Mouse (Mus musculus): ENCODE measurements around the gene Tango2. TPM values are rescaled to one million over a fixed set of nuclear protein-coding genes. Genes with fewer than 3 reads are reported as not detected.
A peak's percentile ranks its signal among the peaks of the same experiment; 100 is the strongest.

Gene Tango2
- polyA plus RNA-seq, 1 experiment from 2014 or later = 16.9 TPM

DNA sequence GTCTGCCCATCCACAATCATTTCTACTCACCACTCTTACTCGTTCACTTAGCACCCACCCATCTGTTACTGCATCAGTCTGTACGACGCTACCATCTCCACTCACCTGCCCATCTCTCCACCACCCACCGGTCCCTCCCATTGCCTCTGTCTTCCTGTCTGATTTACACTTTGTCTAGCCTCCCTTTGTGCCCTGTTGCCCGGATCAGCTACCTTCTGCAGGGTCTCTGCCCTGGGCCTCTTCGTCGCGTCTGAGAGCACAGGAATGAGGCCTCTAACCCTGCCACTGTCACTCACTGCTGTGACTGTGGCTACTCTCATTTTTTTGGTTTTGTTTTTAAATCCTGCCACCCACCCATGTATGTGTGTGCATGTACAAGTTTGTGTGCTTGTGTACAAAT lies 36.8 kb upstream of the Tango2 start:
- WGBS = 85% methylated on average over 8 of the region's 8 CpGs
- Histone ChIP-seq H3K27me3 (ENCODE audit: control insufficient read depth, insufficient read depth, low read length) (no peaks in the 10 kb centered on the region), H3K9ac (ENCODE audit: low read length) (no peak overlapping the region), H3K9me3 (ENCODE audit: control insufficient read depth, low read length) (no peaks in the 10 kb centered on the region), H3K4me3 (ENCODE audit: low read depth, low read length) (no peak overlapping the region), H3K36me3 (ENCODE audit: control insufficient read depth, insufficient read depth, low read length) (no peaks in the 10 kb centered on the region), H3K4me1 (replicated peaks; ENCODE audit: control insufficient read depth, insufficient read depth) (no peaks in the 10 kb centered on the region), H3K27ac (replicated peaks) (no peak overlapping the region), H3K4me2 (replicated peaks; ENCODE audit: low read depth) (no peak overlapping the region)
- no peak for TF ChIP-seq EP300 (optimal IDR thresholded peaks at IDR 0.05)
- TF ChIP-seq CTCF (IDR thresholded peaks at IDR 0.05; ENCODE audit: low read depth) = no peak
- DNase-seq (ENCODE audit: low spot score) (no peak), ATAC-seq (ENCODE audit: low FRiP score, low TSS enrichment) (no peak)

DNA sequence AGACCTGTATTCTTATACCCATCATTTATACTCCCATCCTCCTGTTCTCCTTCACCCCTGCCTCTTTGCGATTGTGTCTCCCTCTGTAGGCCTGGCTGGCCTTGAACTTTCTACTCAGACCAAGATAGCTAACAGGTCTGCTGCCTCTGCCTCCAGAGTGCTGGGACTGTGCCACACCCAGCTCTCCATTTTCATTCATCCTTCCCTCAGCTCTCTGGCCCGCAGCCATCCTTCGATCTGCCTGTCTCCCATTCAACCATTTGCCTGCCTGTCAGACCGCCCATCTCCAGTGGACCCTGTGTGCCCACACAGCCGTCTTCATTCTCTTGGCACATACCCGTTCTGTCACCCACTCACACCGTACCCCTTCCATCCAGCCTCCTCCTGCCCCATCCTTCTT lies 36.3 kb upstream of the Tango2 start:
- no peaks in the 10 kb centered on the region for H3K27me3 ChIP-seq (ENCODE audit: control insufficient read depth, insufficient read depth, low read length)
- H3K4me1 ChIP-seq (replicated peaks; ENCODE audit: control insufficient read depth, insufficient read depth) = no peaks in the 10 kb centered on the region
- 64% methylated on average over 7 of the region's 7 CpGs for WGBS
- H3K9ac ChIP-seq (ENCODE audit: low read length) = no peak overlapping the region
- no peaks in the 10 kb centered on the region for H3K36me3 ChIP-seq (ENCODE audit: control insufficient read depth, insufficient read depth, low read length)
- no peak overlapping the region for H3K4me2 ChIP-seq (replicated peaks; ENCODE audit: low read depth)
- H3K27ac ChIP-seq (replicated peaks) = no peak overlapping the region
- H3K4me3 ChIP-seq (ENCODE audit: low read depth, low read length) = no peak overlapping the region
- no peak for ATAC-seq (ENCODE audit: low FRiP score, low TSS enrichment)
- H3K9me3 ChIP-seq (ENCODE audit: control insufficient read depth, low read length) = no peaks in the 10 kb centered on the region
- no peak for DNase-seq (ENCODE audit: low spot score)
- TF ChIP-seq CTCF (IDR thresholded peaks at IDR 0.05; ENCODE audit: low read depth) = no peak

DNA sequence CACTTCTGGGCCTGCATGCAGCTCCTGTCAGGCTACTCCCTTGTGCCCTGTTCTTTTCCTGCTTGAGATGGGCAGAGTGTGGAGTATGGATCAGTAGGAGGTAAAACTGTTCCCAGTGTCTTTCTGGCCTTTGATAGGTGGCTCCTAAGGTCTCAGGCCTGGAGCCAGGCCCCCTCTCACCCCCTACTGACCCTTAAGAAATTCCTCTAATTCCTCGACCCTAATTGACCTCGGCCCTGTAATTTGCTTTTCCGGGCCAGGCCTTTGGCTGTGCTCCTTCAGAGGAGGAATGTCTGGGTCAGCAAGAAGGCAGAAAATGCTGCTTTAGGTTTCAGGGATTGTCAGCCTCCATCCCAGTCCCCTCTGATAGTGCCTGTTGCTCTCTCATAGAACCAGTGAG lies 35.9 kb upstream of the Tango2 start:
- no peak overlapping the region for H3K4me2 ChIP-seq (replicated peaks; ENCODE audit: low read depth)
- no peaks in the 10 kb centered on the region for H3K9me3 ChIP-seq (ENCODE audit: control insufficient read depth, low read length)
- DNase-seq (ENCODE audit: low spot score) (no peak), ATAC-seq (ENCODE audit: low FRiP score, low TSS enrichment) (no peak)
- H3K27me3 ChIP-seq (ENCODE audit: control insufficient read depth, insufficient read depth, low read length) = no peaks in the 10 kb centered on the region
- WGBS = 49% methylated on average over 3 of the region's 3 CpGs
- no peaks in the 10 kb centered on the region for H3K4me1 ChIP-seq (replicated peaks; ENCODE audit: control insufficient read depth, insufficient read depth)
- H3K9ac ChIP-seq (ENCODE audit: low read length) = no peak overlapping the region
- H3K4me3 ChIP-seq (ENCODE audit: low read depth, low read length) = no peak overlapping the region
- 0 out of 2 replicates have a peak overlapping the region, but pooled peaks have one; percentile 13 for H3K27ac ChIP-seq (replicated peaks)
- no peak for TF ChIP-seq EP300 (optimal IDR thresholded peaks at IDR 0.05)
- TF ChIP-seq CTCF (IDR thresholded peaks at IDR 0.05; ENCODE audit: low read depth) = no peak
- H3K36me3 ChIP-seq (ENCODE audit: control insufficient read depth, insufficient read depth, low read length) = no peaks in the 10 kb centered on the region

DNA sequence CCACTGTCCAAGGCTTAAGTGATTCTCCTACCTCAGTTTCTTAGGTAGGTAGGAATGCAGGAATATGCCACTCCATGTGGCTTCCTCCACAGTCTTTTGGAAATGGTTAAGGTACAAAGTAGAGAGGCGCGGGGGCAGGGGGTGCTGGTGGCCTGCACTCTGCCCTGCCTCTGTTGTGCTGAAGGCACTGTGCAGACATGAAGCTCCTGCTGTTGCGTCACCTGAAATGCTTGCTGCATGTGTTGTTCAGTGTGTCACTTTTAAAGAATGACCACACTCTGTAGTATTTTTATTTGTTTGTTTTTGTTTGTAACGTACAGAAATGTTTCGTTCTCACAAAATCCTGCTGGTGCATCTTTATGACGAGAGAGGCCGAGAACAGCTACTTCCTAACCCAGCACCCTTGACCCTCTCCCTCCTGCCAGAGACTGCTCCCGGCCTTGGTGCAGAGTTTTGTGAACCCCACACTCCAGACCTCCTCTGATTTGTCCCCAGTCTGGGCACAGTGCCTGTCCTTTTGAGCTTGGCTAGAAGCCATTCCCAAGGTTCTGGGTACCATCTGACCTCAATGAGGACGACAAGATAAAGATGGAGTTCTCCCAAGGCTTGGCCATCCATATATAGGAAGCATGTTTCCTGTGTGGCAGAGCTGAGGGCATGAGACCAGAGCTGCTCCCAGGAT lies 35.3 kb upstream of the Tango2 start:
- Histone ChIP-seq H3K4me1 (replicated peaks; ENCODE audit: control insufficient read depth, insufficient read depth) (no peaks in the 10 kb centered on the region), H3K36me3 (ENCODE audit: control insufficient read depth, insufficient read depth, low read length) (no peaks in the 10 kb centered on the region), H3K4me2 (replicated peaks; ENCODE audit: low read depth) (no peak overlapping the region), H3K27ac (replicated peaks) (0 out of 2 replicates have a peak overlapping the region, but pooled peaks have one; percentile 13), H3K4me3 (ENCODE audit: low read depth, low read length) (no peak overlapping the region), H3K9ac (ENCODE audit: low read length) (no peak overlapping the region), H3K9me3 (ENCODE audit: control insufficient read depth, low read length) (no peaks in the 10 kb centered on the region), H3K27me3 (ENCODE audit: control insufficient read depth, insufficient read depth, low read length) (no peaks in the 10 kb centered on the region)
- WGBS = 73% methylated on average over 9 of the region's 9 CpGs
- ATAC-seq (ENCODE audit: low FRiP score, low TSS enrichment) = no peak
- TF ChIP-seq EP300 (optimal IDR thresholded peaks at IDR 0.05) (no peak), CTCF (IDR thresholded peaks at IDR 0.05; ENCODE audit: low read depth) (no peak)
- peak; percentile 11 for DNase-seq (ENCODE audit: low spot score)

DNA sequence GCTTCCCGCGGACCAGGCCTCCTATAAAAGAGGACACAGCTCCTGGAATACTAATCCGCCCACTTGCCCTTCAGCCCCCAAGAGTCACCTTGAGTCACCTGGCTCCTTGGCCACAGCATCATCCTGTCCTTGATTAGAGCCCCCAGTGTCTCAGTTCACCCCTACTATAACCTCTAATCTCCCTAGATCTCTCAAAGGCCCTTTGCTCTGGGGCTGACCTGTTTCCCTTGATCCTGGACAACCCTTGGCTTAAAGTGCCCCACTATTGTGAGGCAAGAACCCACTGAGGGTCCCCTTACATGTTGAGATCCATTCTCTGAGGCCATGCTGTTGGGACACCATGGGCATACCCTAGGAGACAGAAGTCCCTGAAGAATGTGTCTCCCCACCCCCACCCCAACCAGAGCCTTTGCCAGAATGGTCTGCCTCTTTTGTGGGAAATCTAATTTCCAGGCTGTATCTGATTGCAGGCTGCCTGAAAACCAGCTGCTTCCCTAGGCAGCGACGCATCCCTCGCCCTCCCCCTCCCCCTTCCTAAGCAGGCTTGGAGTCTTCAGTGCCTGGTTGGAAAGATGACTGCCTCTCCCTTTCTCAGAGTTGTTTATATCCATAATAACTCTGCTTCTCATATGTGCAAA lies 33.8 kb upstream of the Tango2 start:
- H3K27ac ChIP-seq (replicated peaks) = no peak overlapping the region
- TF ChIP-seq CTCF (IDR thresholded peaks at IDR 0.05; ENCODE audit: low read depth) (no peak), EP300 (optimal IDR thresholded peaks at IDR 0.05) (no peak)
- WGBS = 70% methylated on average over 6 of the region's 6 CpGs
- H3K36me3 ChIP-seq (ENCODE audit: control insufficient read depth, insufficient read depth, low read length) = no peaks in the 10 kb centered on the region
- H3K9me3 ChIP-seq (ENCODE audit: control insufficient read depth, low read length) = no peaks in the 10 kb centered on the region
- no peak for ATAC-seq (ENCODE audit: low FRiP score, low TSS enrichment)
- peak; percentile 28 for DNase-seq (ENCODE audit: low spot score)
- no peak overlapping the region for H3K4me3 ChIP-seq (ENCODE audit: low read depth, low read length)
- no peaks in the 10 kb centered on the region for H3K27me3 ChIP-seq (ENCODE audit: control insufficient read depth, insufficient read depth, low read length)
- no peak overlapping the region for H3K9ac ChIP-seq (ENCODE audit: low read length)
- no peak overlapping the region for H3K4me2 ChIP-seq (replicated peaks; ENCODE audit: low read depth)
- no peaks in the 10 kb centered on the region for H3K4me1 ChIP-seq (replicated peaks; ENCODE audit: control insufficient read depth, insufficient read depth)

DNA sequence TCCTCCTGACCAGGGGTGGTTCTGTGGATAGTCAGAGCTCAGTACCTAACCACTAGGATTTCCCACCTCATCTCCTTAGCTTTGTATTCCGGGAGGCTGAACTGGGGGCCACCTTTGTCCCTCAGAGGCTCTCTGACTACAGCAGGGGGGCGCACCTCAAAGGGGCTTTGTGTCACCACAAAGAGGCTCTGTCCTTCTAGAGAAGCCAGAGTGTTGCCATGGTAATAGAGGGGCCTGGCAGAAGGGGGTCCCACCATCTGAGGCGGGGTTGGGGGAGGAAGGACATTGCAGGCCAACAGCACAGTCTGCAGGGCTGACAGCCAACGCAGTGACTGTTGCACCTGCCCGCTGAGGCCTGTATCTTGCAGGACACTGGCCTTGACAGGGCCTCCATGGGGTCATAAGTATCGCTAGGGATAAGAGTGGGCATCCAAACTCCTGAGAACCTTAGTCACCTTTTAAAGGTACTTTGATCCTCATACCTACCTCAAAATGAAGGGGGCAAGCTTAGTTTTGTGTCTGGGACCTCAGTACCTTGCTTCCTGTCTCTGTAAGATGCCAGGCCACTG lies 32.7 kb upstream of the Tango2 start:
- no peak overlapping the region for H3K9ac ChIP-seq (ENCODE audit: low read length)
- H3K4me2 ChIP-seq (replicated peaks; ENCODE audit: low read depth) = no peak overlapping the region
- H3K27me3 ChIP-seq (ENCODE audit: control insufficient read depth, insufficient read depth, low read length) = no peaks in the 10 kb centered on the region
- no peak overlapping the region for H3K27ac ChIP-seq (replicated peaks)
- no peak for ATAC-seq (ENCODE audit: low FRiP score, low TSS enrichment)
- no peaks in the 10 kb centered on the region for H3K36me3 ChIP-seq (ENCODE audit: control insufficient read depth, insufficient read depth, low read length)
- H3K4me1 ChIP-seq (replicated peaks; ENCODE audit: control insufficient read depth, insufficient read depth) = no peaks in the 10 kb centered on the region
- 59% methylated on average over 6 of the region's 6 CpGs for WGBS
- TF ChIP-seq CTCF (IDR thresholded peaks at IDR 0.05; ENCODE audit: low read depth) (no peak), EP300 (optimal IDR thresholded peaks at IDR 0.05) (no peak)
- no peak overlapping the region for H3K4me3 ChIP-seq (ENCODE audit: low read depth, low read length)
- no peaks in the 10 kb centered on the region for H3K9me3 ChIP-seq (ENCODE audit: control insufficient read depth, low read length)
- DNase-seq (ENCODE audit: low spot score) = no peak

Data from stomach, postnatal 0 days (tissue).